In the genomic region with DNA sequence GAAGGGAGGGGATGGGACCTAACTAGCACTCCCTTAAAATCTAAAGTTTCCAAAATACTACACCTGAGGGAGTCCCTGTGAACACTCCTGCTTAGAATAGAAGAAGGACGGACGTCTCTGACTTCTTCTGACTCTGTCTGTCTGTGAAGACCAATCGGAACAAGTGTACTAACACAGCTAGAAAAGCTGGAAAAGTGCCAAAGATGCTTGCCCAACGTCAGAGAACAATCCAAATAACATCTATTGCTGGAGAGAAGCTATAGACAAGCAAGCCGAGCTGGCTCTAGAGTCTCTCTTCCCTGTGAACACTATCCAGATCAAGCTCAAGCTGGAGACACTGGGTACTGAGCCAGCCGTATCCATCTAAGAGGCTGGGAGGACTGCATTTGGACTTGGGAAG, we compare ENCODE assay signal across 16 mouse cellular contexts. TPM values are rescaled to one million over a fixed set of nuclear protein-coding genes. Genes with fewer than 3 reads are reported as not detected.
DNase-seq lines count a peak whose midpoint lies in the region; ATAC-seq and TF ChIP-seq lines count a peak whose summit lies in the region.
"Had no signal": no experiment of that assay in that cellular context is flagged by ENCODE, and none has a peak within 500 bp of the region (broad histone marks: within the 10 kb centered on the region; RNA-seq: fewer than 3 reads in every experiment).

No protein-coding gene starts in this region.

- no peaks in the 10 kb centered on the region for H3K27me3 ChIP-seq in heart, embryonic 11.5 days (ENCODE audit: control insufficient read depth, insufficient read depth, low read length)
- H3K27me3 ChIP-seq in kidney, postnatal 0 days (ENCODE audit: insufficient read depth, low read length), result no peaks in the 10 kb centered on the region

- DNase-seq in heart, adult 18-20 months, result no peak
- no peak for DNase-seq in kidney, postnatal 0 days (ENCODE audit: low spot score)
- DNase-seq in kidney, adult 9 months, result no peak
- no peak for DNase-seq in frontal cortex, postnatal 25 days (ENCODE audit: low spot score in 2 of 2)
- DNase-seq in c-Kit-positive CD71-positive TER-119-positive erythroid progenitor cells, embryonic 14.5 days (ENCODE audit: low spot score), result no peak
- DNase-seq: cerebellum, postnatal 14 days; kidney, postnatal 14 days; right cerebral cortex, postnatal 25 days; thymus, adult 18-20 months had no signal

- 64% methylated on average over 6 of the region's 6 CpGs for WGBS in heart, embryonic 11.5 days (ENCODE audit: insufficient replicate concordance)
- WGBS in kidney, postnatal 0 days, result 58% methylated on average over 6 of the region's 6 CpGs

- TF ChIP-seq CTCF in kidney, postnatal 0 days (IDR thresholded peaks at IDR 0.05; ENCODE audit: low read depth), result no peak

- H3K27ac ChIP-seq in heart, embryonic 11.5 days (ENCODE audit: low read depth, low read length), result no peak overlapping the region
- H3K27ac ChIP-seq in kidney, postnatal 0 days, result no peak overlapping the region
- H3K27ac ChIP-seq: forebrain, embryonic 12.5 days had no signal

- 0 out of 2 replicates have a peak, but pooled peaks cover 2% of the 10 kb centered on the region for H3K4me1 ChIP-seq in heart, embryonic 11.5 days (ENCODE audit: control insufficient read depth, insufficient read depth, low read length)
- H3K4me1 ChIP-seq in kidney, postnatal 0 days (replicated peaks; ENCODE audit: insufficient read depth, low read length), result no peaks in the 10 kb centered on the region

- ATAC-seq in heart, embryonic 11.5 days (replicated peaks; ENCODE audit: insufficient number of reproducible peaks, low FRiP score, low TSS enrichment), result no peak
- no peak for ATAC-seq in kidney, postnatal 0 days (replicated peaks; ENCODE audit: low FRiP score, low read depth)
- ATAC-seq in CD4-positive, CD25-positive, alpha-beta regulatory T cell, adult 4 months, result peak; percentile 21
- 0 out of 2 replicates have a peak, but pooled peaks have one; percentile 2 for ATAC-seq in common myeloid progenitor, adult 5-6 weeks (replicated peaks; ENCODE audit: low read depth, poor library complexity, severe bottlenecking)

- peak overlapping the region; percentile 49 for H3K4me2 ChIP-seq in heart, embryonic 11.5 days
- 0 out of 2 replicates have a peak overlapping the region, but pooled peaks have one; percentile 6 for H3K4me2 ChIP-seq in kidney, postnatal 0 days (ENCODE audit: low read length)
- H3K4me2 ChIP-seq: forebrain, embryonic 12.5 days; midbrain, embryonic 11.5 days had no signal

- H3K4me3 ChIP-seq in heart, embryonic 11.5 days (ENCODE audit: low read depth, low read length), result no peak overlapping the region
- H3K4me3 ChIP-seq in kidney, postnatal 0 days (replicated peaks; ENCODE audit: low read depth, low read length), result no peak overlapping the region
- H3K4me3 ChIP-seq: forebrain, embryonic 12.5 days had no signal

- H3K36me3 ChIP-seq in heart, embryonic 11.5 days (ENCODE audit: control insufficient read depth, insufficient read depth, low read length), result no peaks in the 10 kb centered on the region
- no peaks in the 10 kb centered on the region for H3K36me3 ChIP-seq in kidney, postnatal 0 days (ENCODE audit: insufficient read depth, low read length)
- H3K36me3 ChIP-seq: forebrain, embryonic 12.5 days had no signal

- H3K9ac ChIP-seq in heart, embryonic 11.5 days (ENCODE audit: low read depth, low read length), result no peak overlapping the region
- no peak overlapping the region for H3K9ac ChIP-seq in kidney, postnatal 0 days (ENCODE audit: low read depth, low read length)
- H3K9ac ChIP-seq: forebrain, embryonic 12.5 days had no signal

- no peaks in the 10 kb centered on the region for H3K9me3 ChIP-seq in heart, embryonic 11.5 days (replicated peaks; ENCODE audit: control insufficient read depth, low read length)
- no peaks in the 10 kb centered on the region for H3K9me3 ChIP-seq in kidney, postnatal 0 days (replicated peaks; ENCODE audit: low read length)

RNA-seq across cellular contexts. Expression of a gene that starts 18.0 kb away (rescaled TPM):
- 0.17 TPM in 1 of 2 replicates, not detected in the other for polyA plus RNA-seq in heart, embryonic 11.5 days (2014; fragmentation: Nextera tagmentation; extraction: Ambion mirVana)
- total RNA-seq in heart, adult 18-20 months (2021), result under 1 TPM in 1 of 2 experiments, not detected in 1; 0.08 TPM
- 3.0 and 3.1 TPM in 2 replicates for polyA plus RNA-seq in kidney, postnatal 0 days (2015; fragmentation: Nextera tagmentation; extraction: Ambion mirVana)
- polyA plus RNA-seq in CD4-positive, CD25-positive, alpha-beta regulatory T cell, adult 4 months (2017; shearing (Covaris generic)), result not detected
- total RNA-seq in common myeloid progenitor, adult 5-6 weeks (2017), result not detected in 2 replicates
- polyA plus RNA-seq: liver, embryonic 16.5 days had no signal

RNA-seq across cellular contexts. Expression of a gene that starts 58.1 kb away (rescaled TPM):
- polyA plus RNA-seq in heart, embryonic 11.5 days (2014; fragmentation: Nextera tagmentation; extraction: Ambion mirVana), result 0.13 TPM in 1 of 2 replicates, not detected in the other
- total RNA-seq in heart, adult 18-20 months (2021), result not detected
- polyA plus RNA-seq in kidney, postnatal 0 days (2015; fragmentation: Nextera tagmentation; extraction: Ambion mirVana), result 0.74 and 0.95 TPM in 2 replicates
- not detected for polyA plus RNA-seq in CD4-positive, CD25-positive, alpha-beta regulatory T cell, adult 4 months (2017; shearing (Covaris generic))
- not detected in 2 replicates for total RNA-seq in common myeloid progenitor, adult 5-6 weeks (2017)
- polyA plus RNA-seq: embryonic facial prominence, embryonic 11.5 days; forebrain, embryonic 12.5 days; midbrain, embryonic 11.5 days had no signal

Comparison
In these comparisons a context has a peak if more than half of its experiments do, and no peak if none do; other contexts are left out.
1. ATAC-seq: peak in CD4-positive, CD25-positive, alpha-beta regulatory T cell, adult 4 months (single experiment) and common myeloid progenitor, adult 5-6 weeks (single experiment); none in heart, embryonic 11.5 days (single experiment) and kidney, postnatal 0 days (single experiment).